Mouse (Mus musculus): ENCODE data around the gene Trp53rkb. TPM values are rescaled to one million over a fixed set of nuclear protein-coding genes. Genes with fewer than 3 reads are reported as not detected.

Trp53rkb gene
- polyA plus RNA-seq, 1 experiment from 2014 or later: 5.5 TPM

- ATAC-seq (ENCODE audit: extremely low read depth, insufficient number of reproducible peaks, low FRiP score, low TSS enrichment): no peak
- peak overlapping the region; percentile 20 for H3K9ac ChIP-seq
Observed at GRCm38 (mm10) chr2:166819849-166820248, 27.5 kb downstream of the Trp53rkb start.

GRCm38 (mm10) chr2:166820844-166821243, 28.5 kb downstream of the Trp53rkb start:
- H3K9me3 ChIP-seq: no peaks in the 10 kb centered on the region
- 0 out of 2 replicates have a peak, but pooled peaks have one; percentile 14 for ATAC-seq (ENCODE audit: extremely low read depth, insufficient number of reproducible peaks, low FRiP score, low TSS enrichment)
- H3K4me2 ChIP-seq: 0 out of 2 replicates have a peak overlapping the region, but pooled peaks have one; percentile 25
- H3K4me3 ChIP-seq: no peak overlapping the region
- H3K4me1 ChIP-seq: peaks cover 49% of the 10 kb centered on the region
- WGBS: 46% methylated on average over 2 of the region's 2 CpGs
- H3K27me3 ChIP-seq (replicated peaks): no peaks in the 10 kb centered on the region
- peaks cover 8% of the 10 kb centered on the region for H3K36me3 ChIP-seq
- H3K9ac ChIP-seq: no peak overlapping the region
- no peak overlapping the region for H3K27ac ChIP-seq (replicated peaks)

More at GRCm38 (mm10) chr2:166819849-166820248, 27.5 kb downstream of the Trp53rkb start:
- H3K27ac ChIP-seq (replicated peaks): no peak overlapping the region
- no peaks in the 10 kb centered on the region for H3K27me3 ChIP-seq (replicated peaks)
- peaks cover 49% of the 10 kb centered on the region for H3K4me1 ChIP-seq
- no peaks in the 10 kb centered on the region for H3K9me3 ChIP-seq
- no peak overlapping the region for H3K4me3 ChIP-seq
- no peak overlapping the region for H3K4me2 ChIP-seq
- peaks cover 8% of the 10 kb centered on the region for H3K36me3 ChIP-seq
- 72% methylated on average over 8 of the region's 8 CpGs for WGBS

- Histone ChIP-seq H3K9me3 (no peaks in the 10 kb centered on the region), H3K27me3 (replicated peaks) (no peaks in the 10 kb centered on the region), H3K4me2 (no peak overlapping the region), H3K27ac (replicated peaks) (no peak overlapping the region), H3K36me3 (peaks cover 8% of the 10 kb centered on the region), H3K9ac (no peak overlapping the region), H3K4me3 (no peak overlapping the region), H3K4me1 (peaks cover 49% of the 10 kb centered on the region)
- 71% methylated on average over 3 of the region's 3 CpGs for WGBS
- no peak for ATAC-seq (ENCODE audit: extremely low read depth, insufficient number of reproducible peaks, low FRiP score, low TSS enrichment)
Observed at GRCm38 (mm10) chr2:166821406-166821805, 29.1 kb downstream of the Trp53rkb start.

- no peak overlapping the region for H3K4me2 ChIP-seq
- H3K9ac ChIP-seq: 0 out of 2 replicates have a peak overlapping the region, but pooled peaks have one; percentile 1
- WGBS: 40% methylated on average over 10 of the region's 10 CpGs
- no peak overlapping the region for H3K4me3 ChIP-seq
- peaks cover 12% of the 10 kb centered on the region for H3K36me3 ChIP-seq
- H3K9me3 ChIP-seq: no peaks in the 10 kb centered on the region
- no peaks in the 10 kb centered on the region for H3K27me3 ChIP-seq (replicated peaks)
- H3K27ac ChIP-seq (replicated peaks): no peak overlapping the region
- peaks cover 49% of the 10 kb centered on the region for H3K4me1 ChIP-seq
- ATAC-seq (ENCODE audit: extremely low read depth, insufficient number of reproducible peaks, low FRiP score, low TSS enrichment): no peak
Observed at GRCm38 (mm10) chr2:166822119-166822826, 29.9 kb downstream of the Trp53rkb start.

GRCm38 (mm10) chr2:166822901-166823300, 30.6 kb downstream of the Trp53rkb start:
- Histone ChIP-seq H3K4me3 (no peak overlapping the region), H3K9me3 (no peaks in the 10 kb centered on the region), H3K27me3 (replicated peaks) (no peaks in the 10 kb centered on the region), H3K9ac (no peak overlapping the region), H3K4me2 (no peak overlapping the region), H3K4me1 (peaks cover 49% of the 10 kb centered on the region), H3K36me3 (peaks cover 11% of the 10 kb centered on the region), H3K27ac (replicated peaks) (no peak overlapping the region)
- 74% methylated on average over 2 of the region's 2 CpGs for WGBS
- ATAC-seq (ENCODE audit: extremely low read depth, insufficient number of reproducible peaks, low FRiP score, low TSS enrichment): no peak

- no peak overlapping the region for H3K9ac ChIP-seq
- no peaks in the 10 kb centered on the region for H3K27me3 ChIP-seq (replicated peaks)
- H3K9me3 ChIP-seq: no peaks in the 10 kb centered on the region
- no peak overlapping the region for H3K4me3 ChIP-seq
- peaks cover 23% of the 10 kb centered on the region for H3K36me3 ChIP-seq
- H3K4me1 ChIP-seq: peaks cover 39% of the 10 kb centered on the region
- 79% methylated on average over 5 of the region's 5 CpGs for WGBS
- no peak overlapping the region for H3K4me2 ChIP-seq
- no peak overlapping the region for H3K27ac ChIP-seq (replicated peaks)
- ATAC-seq (ENCODE audit: extremely low read depth, insufficient number of reproducible peaks, low FRiP score, low TSS enrichment): no peak
Observed at GRCm38 (mm10) chr2:166824386-166824785, 32.1 kb downstream of the Trp53rkb start.

GRCm38 (mm10) chr2:166824998-166825397, 32.7 kb downstream of the Trp53rkb start:
- no peak overlapping the region for H3K4me3 ChIP-seq
- peaks cover 27% of the 10 kb centered on the region for H3K36me3 ChIP-seq
- no peak for ATAC-seq (ENCODE audit: extremely low read depth, insufficient number of reproducible peaks, low FRiP score, low TSS enrichment)
- H3K27me3 ChIP-seq (replicated peaks): no peaks in the 10 kb centered on the region
- H3K9me3 ChIP-seq: no peaks in the 10 kb centered on the region
- no peak overlapping the region for H3K4me2 ChIP-seq
- H3K27ac ChIP-seq (replicated peaks): no peak overlapping the region
- peaks cover 33% of the 10 kb centered on the region for H3K4me1 ChIP-seq
- H3K9ac ChIP-seq: no peak overlapping the region
- WGBS: 85% methylated on average over 5 of the region's 5 CpGs

- no peak overlapping the region for H3K4me2 ChIP-seq
- H3K27ac ChIP-seq (replicated peaks): no peak overlapping the region
- H3K27me3 ChIP-seq (replicated peaks): no peaks in the 10 kb centered on the region
- H3K36me3 ChIP-seq: peaks cover 27% of the 10 kb centered on the region
- ATAC-seq (ENCODE audit: extremely low read depth, insufficient number of reproducible peaks, low FRiP score, low TSS enrichment): no peak
- WGBS: 83% methylated on average over 8 of the region's 8 CpGs
- no peaks in the 10 kb centered on the region for H3K9me3 ChIP-seq
- H3K4me3 ChIP-seq: no peak overlapping the region
- H3K9ac ChIP-seq: no peak overlapping the region
- H3K4me1 ChIP-seq: peaks cover 16% of the 10 kb centered on the region
Observed at GRCm38 (mm10) chr2:166826491-166827224, 34.3 kb downstream of the Trp53rkb start.

GRCm38 (mm10) chr2:166828306-166828705, 36.0 kb downstream of the Trp53rkb start:
- WGBS: 89% methylated on average over 12 of the region's 12 CpGs
- no peak overlapping the region for H3K4me3 ChIP-seq
- H3K9me3 ChIP-seq: no peaks in the 10 kb centered on the region
- H3K27me3 ChIP-seq (replicated peaks): no peaks in the 10 kb centered on the region
- H3K4me1 ChIP-seq: 0 out of 2 replicates have a peak, but pooled peaks cover 2% of the 10 kb centered on the region
- H3K27ac ChIP-seq (replicated peaks): no peak overlapping the region
- H3K9ac ChIP-seq: no peak overlapping the region
- ATAC-seq (ENCODE audit: extremely low read depth, insufficient number of reproducible peaks, low FRiP score, low TSS enrichment): no peak
- no peak overlapping the region for H3K4me2 ChIP-seq
- H3K36me3 ChIP-seq: peaks cover 35% of the 10 kb centered on the region

GRCm38 (mm10) chr2:166830350-166830749, 38.0 kb downstream of the Trp53rkb start:
- Histone ChIP-seq H3K27ac (replicated peaks) (no peak overlapping the region), H3K36me3 (peaks cover 50% of the 10 kb centered on the region), H3K9ac (no peak overlapping the region), H3K27me3 (replicated peaks) (no peaks in the 10 kb centered on the region), H3K9me3 (no peaks in the 10 kb centered on the region), H3K4me1 (no peaks in the 10 kb centered on the region), H3K4me3 (no peak overlapping the region), H3K4me2 (no peak overlapping the region)
- WGBS: 83% methylated on average over 5 of the region's 5 CpGs
- no peak for ATAC-seq (ENCODE audit: extremely low read depth, insufficient number of reproducible peaks, low FRiP score, low TSS enrichment)

- Histone ChIP-seq H3K4me3 (no peak overlapping the region), H3K4me1 (no peaks in the 10 kb centered on the region), H3K4me2 (no peak overlapping the region), H3K27me3 (replicated peaks) (no peaks in the 10 kb centered on the region), H3K27ac (replicated peaks) (no peak overlapping the region), H3K9ac (no peak overlapping the region), H3K9me3 (no peaks in the 10 kb centered on the region), H3K36me3 (peaks cover 65% of the 10 kb centered on the region)
- 88% methylated on average over 2 of the region's 2 CpGs for WGBS
- ATAC-seq (ENCODE audit: extremely low read depth, insufficient number of reproducible peaks, low FRiP score, low TSS enrichment): no peak
Observed at GRCm38 (mm10) chr2:166834091-166834490, 41.8 kb downstream of the Trp53rkb start.

All from heart, embryonic 13.5 days (tissue).